Mouse (Mus musculus): ENCODE results near the gene Dkk3.
A peak's percentile ranks its signal among the peaks of the same experiment; 100 is the strongest.
"Not testable (repeated sequence)": the region's sequence is repeated elsewhere in the genome, so short reads cannot be mapped to it uniquely, and the experiment has no call there.

Gene Dkk3

DNA sequence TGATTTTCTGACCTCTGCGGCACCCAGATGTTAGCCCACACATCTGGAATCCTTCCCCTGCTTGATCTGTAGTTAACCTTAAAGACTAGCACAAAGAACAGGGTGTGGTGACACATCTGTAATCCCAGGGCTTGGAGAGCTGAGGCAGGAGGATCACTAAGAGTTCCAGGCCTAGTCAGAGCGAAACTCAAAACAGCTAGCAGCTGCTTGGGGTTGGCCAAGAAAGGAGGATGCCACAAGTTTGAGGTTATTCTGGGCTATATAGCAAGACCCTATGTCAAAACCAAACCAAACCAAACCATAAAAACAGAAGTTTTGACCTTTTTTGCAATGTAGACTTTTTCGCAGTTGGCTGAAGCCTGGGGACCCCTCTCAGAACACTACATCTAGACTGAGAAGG, 28.2 kb downstream of the Dkk3 start:
- peak; percentile 49 for DNase-seq (ENCODE audit: low spot score)

DNA sequence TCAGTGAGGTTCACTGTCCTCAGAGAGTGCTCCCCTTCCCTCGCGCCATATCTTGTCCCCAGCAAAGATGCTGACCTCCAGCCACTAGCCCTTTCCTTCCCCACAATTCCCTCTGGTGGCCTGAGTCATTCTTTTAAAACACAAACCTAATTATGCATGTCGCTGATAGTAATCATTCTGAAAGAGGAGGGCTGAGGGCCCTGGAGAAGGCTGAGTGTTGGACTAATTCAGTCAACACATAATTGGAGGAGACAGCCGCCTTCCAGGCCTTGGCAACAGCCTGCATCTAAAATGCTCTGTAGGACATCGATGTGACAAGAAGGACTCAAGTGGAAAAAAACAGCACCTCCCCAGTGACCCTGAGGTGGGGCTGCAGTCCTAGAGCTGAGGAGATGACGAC, 29.0 kb downstream of the Dkk3 start:
- peak; percentile 91 for DNase-seq (ENCODE audit: low spot score)

DNA sequence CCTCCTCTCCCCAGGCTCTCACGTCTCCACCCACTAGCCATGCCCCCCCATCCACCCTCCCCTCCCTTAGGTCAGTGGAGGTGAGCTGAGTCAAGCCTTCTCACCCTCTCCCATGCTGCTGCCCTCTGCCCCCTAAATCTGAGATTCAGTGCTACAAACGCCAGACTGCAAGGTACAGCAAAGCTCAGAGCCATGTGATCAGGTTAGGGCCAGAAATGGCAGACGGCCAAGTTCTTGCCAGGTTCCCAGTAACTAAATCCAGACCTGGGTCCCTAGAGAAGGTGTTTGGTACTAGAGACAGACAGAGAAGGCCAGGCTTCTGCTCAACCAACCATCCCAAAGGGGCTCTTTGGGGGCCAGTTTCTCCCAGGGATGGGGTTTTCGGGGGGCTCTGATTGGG, 30.0 kb downstream of the Dkk3 start:
- peak; percentile 87 for DNase-seq (ENCODE audit: low spot score)

DNA sequence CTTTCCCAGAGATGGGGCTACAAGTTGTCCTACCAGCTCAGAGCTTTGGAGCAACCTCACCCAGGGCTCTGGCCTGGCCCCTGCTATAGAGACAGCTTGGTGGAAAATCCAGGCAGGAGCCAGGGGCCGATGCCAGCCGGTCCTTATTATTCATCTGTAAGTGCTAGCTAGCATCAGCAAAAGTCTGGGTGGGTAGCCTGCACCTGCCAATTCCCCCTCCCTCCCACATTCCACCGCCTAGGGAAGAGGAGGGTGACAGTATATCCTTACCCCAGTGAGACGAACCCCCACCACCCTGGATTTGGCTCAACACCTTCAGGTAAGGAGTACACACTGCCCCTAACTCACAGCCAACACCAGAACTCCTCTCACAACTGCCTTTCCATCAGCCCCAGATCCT, 30.9 kb downstream of the Dkk3 start:
- no peak for DNase-seq (ENCODE audit: low spot score)

DNA sequence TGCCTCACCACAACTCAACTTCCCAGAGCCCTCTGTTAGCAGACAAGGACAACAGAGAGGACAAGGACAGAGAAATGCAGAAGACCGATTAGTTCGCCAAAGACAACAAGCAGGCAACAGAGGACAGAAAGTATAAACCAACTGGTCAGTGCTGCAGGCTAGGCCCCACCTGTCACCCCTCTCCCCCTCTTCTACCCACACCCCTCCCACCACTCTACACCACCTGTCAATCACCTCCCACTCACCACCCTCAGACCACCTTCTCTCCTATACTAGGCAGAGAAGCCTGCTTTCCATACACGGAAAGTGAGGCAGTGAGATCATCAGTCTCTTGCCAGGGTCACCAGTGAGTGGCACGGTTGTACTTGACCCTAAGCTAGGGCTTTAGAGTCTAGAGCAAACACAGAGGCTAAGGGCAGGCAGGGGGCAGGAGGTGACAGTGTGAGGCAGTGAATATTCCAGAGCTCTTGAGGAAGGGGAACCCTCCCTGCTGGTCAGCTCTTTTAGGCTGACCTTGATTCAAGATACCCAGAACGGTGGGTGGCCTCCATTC, 31.7 kb downstream of the Dkk3 start:
- no peak for DNase-seq (ENCODE audit: low spot score)

DNA sequence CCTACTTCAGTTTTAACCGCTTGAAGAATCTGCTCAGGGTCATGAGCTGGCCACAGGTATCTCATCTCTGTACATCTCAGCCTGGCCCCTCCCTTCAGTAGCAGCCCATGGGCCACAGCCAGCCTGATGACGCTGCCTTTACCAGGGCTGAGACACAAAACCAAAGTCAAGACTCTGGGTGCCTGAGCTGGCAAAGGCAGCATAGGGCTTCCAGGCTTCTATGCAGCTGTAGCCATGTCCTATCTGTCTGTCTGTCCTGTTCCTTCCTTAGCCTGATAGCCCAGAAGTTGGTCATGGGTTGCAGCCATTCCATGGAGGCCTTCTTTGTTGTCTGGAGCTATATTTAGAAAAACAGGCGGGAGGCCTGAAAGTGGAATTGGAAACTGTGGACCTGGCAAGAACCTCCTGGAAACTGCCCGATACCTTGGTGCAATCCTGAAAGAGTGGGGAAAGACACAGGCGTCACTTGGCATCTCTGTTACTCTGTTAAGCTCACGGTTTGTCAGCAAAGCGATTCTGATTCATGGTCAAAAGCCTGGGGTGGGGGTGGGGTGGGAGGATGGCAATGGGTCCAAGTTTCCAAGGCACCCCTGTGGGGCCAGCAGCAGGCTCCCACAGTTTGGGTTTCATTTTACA, 33.1 kb downstream of the Dkk3 start:
- DNase-seq (ENCODE audit: low spot score): no peak

DNA sequence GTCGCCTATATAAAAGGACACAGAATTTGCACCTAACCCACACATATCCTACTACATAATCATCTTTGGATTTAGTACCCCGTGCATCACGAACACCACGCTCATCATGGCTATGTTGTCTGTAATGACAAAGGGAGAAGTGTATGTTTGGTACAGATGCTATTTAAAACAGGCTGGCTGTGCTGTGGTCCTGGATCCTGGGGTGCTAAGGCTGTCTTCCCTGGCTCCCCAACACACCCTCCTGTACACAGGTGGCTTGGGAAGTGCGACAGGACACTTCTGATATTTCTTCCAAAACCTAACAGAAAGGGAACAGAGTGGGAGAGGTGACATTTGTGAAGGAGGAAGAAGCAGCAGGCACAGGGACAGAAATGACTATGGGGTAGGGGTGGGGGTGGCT, 35.2 kb downstream of the Dkk3 start:
- no peak for DNase-seq (ENCODE audit: low spot score)

DNA sequence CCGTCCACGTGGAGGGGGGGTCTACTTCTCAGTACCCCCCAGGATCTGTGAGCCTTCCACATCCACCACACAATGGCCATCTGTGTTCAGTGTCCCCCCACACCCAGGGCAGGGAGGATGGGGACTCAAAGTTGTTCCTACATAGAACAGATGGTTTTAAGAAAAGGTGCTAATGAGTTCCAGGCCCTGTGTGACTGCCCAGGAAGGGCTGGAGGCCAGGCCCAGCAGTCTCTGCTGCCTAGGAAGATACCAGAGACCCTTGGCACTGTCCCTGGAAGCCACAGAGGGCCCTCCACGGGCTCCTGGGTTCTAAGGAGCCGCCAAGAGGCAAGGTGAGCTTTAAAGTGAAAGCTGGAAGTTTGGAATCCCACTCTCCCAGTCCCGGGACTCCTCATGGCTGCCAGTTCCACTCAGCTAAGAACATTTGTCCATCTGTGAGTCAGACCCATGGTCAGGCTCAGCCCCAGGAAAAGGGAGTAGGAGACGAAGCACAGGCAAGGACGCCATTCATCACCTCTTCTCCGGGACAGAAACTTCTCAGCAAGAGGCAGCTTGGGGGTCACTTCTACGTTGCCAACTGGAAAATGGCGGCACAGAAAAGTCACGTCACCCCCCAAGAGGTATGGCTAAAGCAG, 36.9 kb downstream of the Dkk3 start:
- no peak for DNase-seq (ENCODE audit: low spot score)

DNA sequence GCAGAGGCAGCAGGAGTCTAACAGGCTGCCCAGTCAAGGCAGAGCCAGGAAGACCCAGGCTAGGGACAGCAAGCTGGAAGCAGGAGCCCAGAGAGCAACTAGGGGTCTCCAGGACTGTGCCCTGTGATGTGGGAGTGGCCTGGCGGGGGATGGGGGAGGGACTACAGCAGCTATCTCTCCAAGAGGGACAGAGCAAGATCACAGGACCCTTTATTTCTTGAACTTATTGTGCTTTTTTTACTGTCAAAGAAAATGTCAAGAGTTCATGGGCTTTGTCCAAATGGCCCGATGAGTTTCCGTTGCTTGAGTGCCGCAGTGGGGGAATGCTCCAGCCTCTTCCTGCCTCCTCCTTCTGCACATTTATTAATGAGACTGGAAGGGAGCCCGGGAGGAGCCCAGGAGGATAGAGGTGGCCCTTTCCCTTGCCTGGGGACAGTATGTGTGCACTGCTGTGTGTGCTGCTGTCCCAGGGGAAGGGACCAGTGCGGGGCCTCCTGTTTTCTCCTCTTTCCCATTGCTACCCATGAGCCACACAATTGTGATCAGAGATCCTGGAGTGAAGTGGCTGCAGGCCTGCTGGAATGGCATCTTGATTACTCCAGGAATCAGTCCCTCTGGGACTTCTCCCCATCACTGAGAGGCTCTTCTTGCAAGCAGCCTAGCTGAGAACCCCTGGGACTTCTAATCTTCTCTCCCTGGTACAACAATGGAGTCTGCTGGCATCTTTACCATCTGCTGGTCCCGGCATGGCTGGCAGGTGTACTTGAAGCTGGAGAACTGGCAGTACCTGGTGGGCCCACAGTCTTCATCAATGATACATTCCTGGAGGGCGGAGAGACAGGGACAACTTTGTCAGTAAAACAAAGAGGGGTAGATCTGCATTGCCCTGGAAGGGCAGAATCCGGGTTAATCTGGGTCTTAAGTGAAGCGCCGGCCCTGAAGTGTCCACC, 37.7 kb downstream of the Dkk3 start:
- DNase-seq (ENCODE audit: low spot score): peak; percentile 75

DNA sequence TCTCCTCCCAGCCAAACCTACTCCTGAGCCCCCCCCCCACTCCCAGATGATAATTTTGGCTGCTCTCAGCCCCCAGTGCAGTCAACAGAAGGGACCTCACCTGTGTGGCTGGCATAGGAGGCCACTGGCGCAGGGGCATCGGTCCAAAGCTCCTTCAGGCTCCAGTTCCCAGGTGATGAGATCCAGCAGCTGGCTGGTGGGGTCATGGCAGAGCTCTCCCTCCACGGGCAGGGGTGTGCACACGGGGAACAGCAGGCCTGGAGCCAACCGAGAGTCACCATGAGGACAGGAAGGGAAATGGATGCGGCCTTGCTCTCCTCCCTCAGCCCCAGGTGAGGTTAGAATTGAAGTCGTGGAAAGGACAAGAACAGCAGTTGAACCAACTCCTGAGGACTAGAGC, 39.6 kb downstream of the Dkk3 start:
- no peak for DNase-seq (ENCODE audit: low spot score)

DNA sequence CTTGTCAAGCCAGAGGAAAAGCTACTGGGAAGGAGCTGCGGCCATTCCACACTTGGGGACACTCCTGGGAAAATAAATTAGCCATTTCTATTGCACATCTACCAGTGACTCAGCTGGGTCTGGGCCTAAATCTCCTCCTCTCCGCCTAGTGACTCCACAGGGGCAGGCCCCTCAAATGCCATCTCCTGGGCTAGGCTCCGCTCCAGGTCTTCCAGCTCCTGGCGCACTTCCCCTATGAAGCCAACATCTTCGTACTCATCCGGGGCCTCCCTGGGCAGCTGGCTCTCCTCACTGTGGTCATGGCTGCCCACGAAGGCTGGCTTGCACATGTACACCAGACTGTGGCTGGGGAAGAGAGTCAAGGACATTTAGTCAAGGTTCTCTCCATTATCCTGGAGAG, 40.8 kb downstream of the Dkk3 start:
- DNase-seq (ENCODE audit: low spot score): no peak

DNA sequence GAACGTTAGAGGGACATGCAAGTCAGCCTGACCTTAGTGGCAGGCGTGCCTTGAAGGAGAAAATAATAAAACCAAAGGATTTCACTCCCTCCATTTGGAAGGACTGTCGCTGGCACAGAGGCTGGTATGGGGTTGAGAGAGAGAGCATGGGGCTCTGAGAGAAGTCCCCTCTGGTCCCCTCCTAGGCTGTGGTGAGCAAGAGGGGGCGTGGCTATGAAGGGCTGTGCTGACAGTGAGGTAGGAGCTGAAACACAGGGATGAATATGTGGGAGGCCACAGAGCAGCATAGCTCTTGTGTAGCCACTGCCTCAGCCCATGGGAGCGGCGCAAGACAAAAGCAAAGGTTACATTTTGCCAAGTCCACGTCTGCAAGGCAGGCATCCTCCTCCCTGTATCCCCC, 41.4 kb downstream of the Dkk3 start:
- no peak for DNase-seq (ENCODE audit: low spot score)

DNA sequence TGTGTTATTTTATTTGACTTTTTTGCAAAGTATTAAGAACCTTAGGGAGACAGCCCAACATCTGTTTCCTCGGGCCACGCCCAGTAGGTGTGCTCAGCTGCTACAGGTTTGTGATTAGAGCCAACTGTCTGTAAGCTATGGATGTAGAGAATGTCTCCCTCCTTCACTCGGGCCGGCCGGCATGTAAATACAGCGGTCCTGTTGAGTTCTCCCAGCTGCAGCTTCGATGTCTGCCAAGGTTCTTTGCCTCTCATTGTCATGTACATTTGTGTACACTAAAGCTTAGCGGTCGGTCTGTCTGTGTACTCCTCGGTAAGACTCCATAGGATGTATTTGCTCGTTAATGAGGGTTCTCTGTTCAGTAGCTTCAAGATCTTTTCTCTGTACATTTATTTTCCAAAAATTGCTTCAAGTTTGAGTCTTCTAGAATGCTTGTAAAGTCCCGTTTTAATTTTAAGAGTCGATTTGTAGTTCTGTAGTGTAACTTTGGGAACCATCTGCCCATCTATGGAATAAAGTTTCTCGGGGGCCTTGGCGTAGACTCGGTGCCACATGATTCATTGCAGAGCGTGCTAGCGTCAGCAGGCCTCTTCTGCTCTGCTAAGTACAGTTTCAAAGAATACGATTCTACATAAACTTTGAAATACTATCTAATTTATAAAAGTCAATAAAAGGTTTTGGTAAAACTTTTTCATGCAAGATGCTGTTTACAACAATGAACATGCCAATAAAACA, 48.1 kb downstream of the Dkk3 start:
- no peak for DNase-seq (ENCODE audit: low spot score)

DNA sequence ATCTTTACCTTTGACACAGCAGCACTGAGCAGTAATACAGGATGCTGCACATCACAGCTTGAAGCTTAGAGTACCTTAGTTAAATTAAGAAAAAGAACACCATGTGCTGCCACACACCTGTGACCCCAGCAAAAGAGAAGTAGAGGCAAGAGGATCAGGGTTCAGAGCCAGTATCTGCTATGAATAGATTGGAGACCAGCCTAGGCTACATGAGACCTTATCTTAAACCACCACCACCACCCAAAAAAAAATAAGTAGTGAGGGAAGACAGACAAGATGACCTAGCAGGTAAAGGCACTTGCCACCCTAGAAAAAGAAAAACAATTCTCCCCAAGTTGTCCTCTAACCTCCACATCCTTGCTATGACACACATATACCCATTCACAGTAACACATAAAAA, 50.1 kb downstream of the Dkk3 start:
- DNase-seq (ENCODE audit: low spot score): no peak

DNA sequence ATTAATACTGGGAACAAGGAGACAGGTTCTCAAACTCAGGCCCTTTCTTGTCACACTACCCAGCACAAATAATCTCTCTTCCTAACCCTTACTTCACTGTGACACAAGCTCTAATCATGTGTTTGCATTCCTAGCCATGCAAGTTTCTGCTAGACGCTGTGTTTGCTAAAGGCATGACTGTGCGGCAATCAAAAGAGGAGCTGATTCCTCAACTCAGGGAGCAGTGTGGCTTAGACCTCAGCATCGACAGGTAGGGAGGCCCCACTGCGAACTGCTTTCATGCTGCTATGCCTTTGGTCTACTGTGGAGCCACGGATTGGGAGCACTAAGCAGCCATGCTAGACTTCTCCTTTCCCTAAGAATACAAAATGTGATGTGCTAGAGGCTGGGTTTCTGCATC, 55.0 kb downstream of the Dkk3 start:
- no peak for DNase-seq (ENCODE audit: low spot score)

DNA sequence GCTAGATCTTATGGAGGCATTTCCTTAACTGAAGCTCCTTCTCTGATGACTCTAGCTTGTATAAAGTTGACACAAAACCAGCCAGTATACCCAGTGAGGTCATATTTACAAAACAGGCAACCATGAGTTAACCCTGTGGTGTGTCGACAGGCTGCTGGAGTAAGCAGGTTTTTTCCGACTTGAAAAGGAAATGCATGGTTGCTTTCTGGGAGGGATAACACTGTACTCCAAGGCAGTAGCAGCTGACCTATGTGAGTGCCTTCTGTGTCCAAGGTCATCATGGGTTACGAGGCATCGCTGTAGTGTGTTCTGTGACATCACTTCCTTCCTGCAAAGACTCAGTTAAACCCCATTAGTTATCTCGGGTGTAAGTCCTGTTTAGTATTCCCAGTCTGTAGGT, 55.9 kb downstream of the Dkk3 start:
- no peak for DNase-seq (ENCODE audit: low spot score)

DNA sequence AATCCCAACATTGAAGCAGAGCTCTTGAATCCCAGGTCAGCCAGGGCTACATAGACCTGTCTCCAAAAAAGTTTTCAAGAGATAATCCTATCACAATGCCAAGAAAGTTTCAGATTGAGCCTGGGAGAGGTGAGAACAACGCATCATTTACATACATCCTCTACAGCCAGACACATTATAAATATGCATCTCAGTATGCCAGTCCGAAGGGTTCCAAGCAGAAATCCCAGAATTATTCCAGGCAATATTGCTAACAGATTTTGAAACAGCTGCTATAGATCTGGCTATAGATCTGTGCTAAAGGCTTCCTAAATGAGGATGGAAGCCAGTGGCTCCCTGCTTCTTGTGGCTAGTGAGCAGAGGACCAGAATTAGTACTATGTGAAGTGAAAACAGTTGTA, 58.0 kb downstream of the Dkk3 start:
- DNase-seq (ENCODE audit: low spot score): no peak

DNA sequence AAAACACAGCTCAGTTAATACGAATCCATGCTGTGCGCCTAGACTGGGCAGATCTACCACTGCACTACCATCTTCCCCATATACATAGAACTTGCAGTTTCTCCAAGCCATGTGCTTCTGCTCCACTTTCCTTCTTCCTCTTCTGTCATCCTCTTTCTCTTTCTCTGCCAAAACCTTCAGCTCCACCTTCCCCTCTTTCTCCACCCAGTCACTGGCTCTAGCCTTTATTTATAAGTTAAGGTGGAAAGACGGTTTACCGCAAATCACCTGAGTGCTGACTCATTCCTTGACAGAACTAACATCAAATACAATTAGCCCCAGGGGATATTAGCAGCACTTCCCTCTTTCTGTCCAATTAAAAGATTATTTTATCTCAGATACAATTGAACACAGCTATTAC, 63.9 kb downstream of the Dkk3 start:
- DNase-seq (ENCODE audit: low spot score): not testable (repeated sequence)

DNA sequence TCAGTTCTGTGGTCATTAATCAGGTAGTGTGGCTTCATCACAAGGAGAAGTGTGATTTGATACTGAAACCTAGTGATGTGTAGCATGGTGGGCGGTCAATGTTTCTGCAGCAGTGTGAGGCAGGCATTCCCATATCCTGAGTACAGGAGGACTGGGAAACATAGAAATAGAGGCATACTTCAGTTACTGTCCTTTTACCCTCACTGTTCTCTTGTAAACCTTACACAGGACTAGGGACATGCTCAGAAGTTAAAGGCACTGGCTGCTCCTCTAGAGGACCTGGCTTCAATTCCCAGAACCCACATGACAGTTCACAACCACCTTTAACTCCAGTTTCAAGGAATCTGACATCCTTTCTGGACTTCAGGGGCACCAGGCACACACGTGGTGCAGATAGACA, 72.7 kb downstream of the Dkk3 start:
- no peak for DNase-seq (ENCODE audit: low spot score)

DNA sequence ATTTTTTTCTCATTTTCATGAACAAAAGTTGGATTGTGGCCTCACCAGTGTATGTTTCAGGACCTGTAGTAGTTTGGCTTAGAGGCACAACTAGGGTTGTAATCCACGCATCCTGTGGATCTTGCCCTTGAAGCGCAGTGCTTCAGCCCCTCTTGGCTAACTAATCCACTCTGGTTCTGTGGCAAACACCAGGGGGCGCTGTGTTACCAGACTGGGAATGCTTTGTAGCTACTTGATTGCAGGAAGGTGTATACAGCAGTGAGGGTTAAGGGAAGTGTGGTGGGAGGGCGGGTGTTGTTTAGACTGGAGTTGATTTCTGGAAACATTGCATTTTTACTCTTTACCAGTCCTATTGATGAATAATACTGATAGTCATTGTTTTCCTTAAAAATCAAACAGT, 73.8 kb downstream of the Dkk3 start:
- DNase-seq (ENCODE audit: low spot score): peak; percentile 86

DNA sequence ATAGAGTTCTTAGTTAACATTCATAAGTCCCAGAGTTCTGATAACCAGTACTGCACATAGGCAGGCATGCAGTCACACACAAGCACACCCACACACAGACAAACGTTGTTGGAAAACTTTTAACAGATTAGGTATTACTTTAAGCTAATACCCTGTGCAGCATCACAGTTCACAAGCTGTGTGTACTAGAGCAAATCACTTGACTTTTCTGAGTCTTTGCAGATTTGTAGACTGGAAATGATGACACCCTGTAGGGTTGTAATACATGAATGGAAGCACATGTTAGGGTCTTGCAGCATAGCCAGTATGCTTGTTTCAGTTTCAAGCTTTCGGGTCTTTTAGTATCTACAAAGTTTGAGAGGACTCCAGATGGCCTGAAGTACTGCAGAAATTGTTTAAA, 74.6 kb downstream of the Dkk3 start:
- DNase-seq (ENCODE audit: low spot score): no peak

DNA sequence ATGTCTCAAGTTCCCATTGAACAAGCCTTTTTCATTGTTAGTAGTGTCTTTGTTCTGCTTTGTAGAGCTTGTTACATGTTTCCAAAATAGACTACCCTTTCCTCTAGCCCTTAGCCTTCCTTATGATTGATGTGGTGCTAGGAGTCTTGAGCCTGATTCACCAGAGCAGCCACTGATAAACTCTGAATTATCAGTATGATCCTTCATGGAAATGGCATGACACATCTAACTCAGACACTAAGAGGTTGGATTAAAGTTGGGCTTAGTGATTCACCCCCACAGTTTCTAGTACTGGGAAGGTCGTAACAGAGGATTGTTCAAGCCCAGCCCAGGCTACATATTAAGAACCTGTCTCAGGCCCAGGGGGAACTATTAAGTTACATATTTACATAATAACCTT, 76.2 kb downstream of the Dkk3 start:
- no peak for DNase-seq (ENCODE audit: low spot score)

Measured in MN1 (cell line).